ENCODE assay signal across 12 mouse cellular contexts in genomic region chr8:113865326-113866093, GRCm38 (mm10). TPM values are rescaled to one million over a fixed set of nuclear protein-coding genes. Genes with fewer than 3 reads are reported as not detected.
A peak's percentile ranks its signal among the peaks of the same experiment; 100 is the strongest.
DNase-seq lines count a peak whose midpoint lies in the region; TF ChIP-seq lines count a peak whose summit lies in the region.
"Had no signal": no experiment of that assay in that cellular context is flagged by ENCODE, and none has a peak within 500 bp of the region (broad histone marks: within the 10 kb centered on the region; RNA-seq: fewer than 3 reads in every experiment).

No protein-coding gene starts in this region.

- H3K4me3 ChIP-seq in gastrocnemius, adult 2 months: no peak overlapping the region

- no peak for TF ChIP-seq CTCF in gastrocnemius, adult 2 months (IDR thresholded peaks at IDR 0.05)

- DNase-seq in gastrocnemius, postnatal 10 days: peak; percentile 8
- DNase-seq in gastrocnemius, adult 2 months: no peak
- DNase-seq in urinary bladder, postnatal 14 days (ENCODE audit: low spot score): peak; percentile 15
- DNase-seq in urinary bladder, adult 18-20 months (ENCODE audit: low spot score in 2 of 2): no peak
- DNase-seq in kidney, adult 9 months: peak; percentile 11
- DNase-seq in right cerebral cortex, postnatal 36 days (ENCODE audit: low spot score in 2 of 2): no peak
- DNase-seq in left cerebral cortex, postnatal 10 days (ENCODE audit: extremely low spot score in 1 of 2, low spot score in 2 of 2): no peak
- no peak for DNase-seq in heart, adult 8-10 months (ENCODE audit: low spot score)
- DNase-seq: adrenal gland, postnatal 14 days; gastrocnemius, postnatal 36 days; heart, postnatal 4 days; liver, postnatal 0 days had no signal

- intact Hi-C loops in gastrocnemius, adult 2 months (cut with DNase I): no loop called here
- intact Hi-C loops in left cerebral cortex, postnatal 10 days (cut with DNase I): no loop called here

- no peak overlapping the region for H3K27ac ChIP-seq in gastrocnemius, adult 2 months

RNA-seq across cellular contexts. Expression of gene Adamts18, which starts 17.0 kb away (rescaled TPM):
- under 1 TPM; 0.47 to 0.97 TPM for total RNA-seq in gastrocnemius, postnatal 10 days (2021)
- total RNA-seq in gastrocnemius, adult 2 months (2021): under 1 TPM; 0.03 to 0.15 TPM
- total RNA-seq in left cerebral cortex, postnatal 10 days (2021): 10 to 100 TPM in 1 of 2 experiments, 1 to 10 TPM in 1; 7.7 to 10.0 TPM
- not detected for total RNA-seq in heart, adult 8-10 months (2022)

Comparison
In these comparisons a context has a peak if more than half of its experiments do, and no peak if none do; other contexts are left out.
1. DNase-seq: peak in gastrocnemius, postnatal 10 days (single experiment), urinary bladder, postnatal 14 days (single experiment) and kidney, adult 9 months (single experiment); none in gastrocnemius, adult 2 months (single experiment), urinary bladder, adult 18-20 months (0 of 2), right cerebral cortex, postnatal 36 days (0 of 2), left cerebral cortex, postnatal 10 days (0 of 2) and heart, adult 8-10 months (single experiment).
2. RNA of gene Adamts18, which starts 17.0 kb away (total RNA-seq): 7.7 to 10.0 TPM in left cerebral cortex, postnatal 10 days; 0.47 to 0.97 TPM in gastrocnemius, postnatal 10 days, 0.03 to 0.15 TPM in gastrocnemius, adult 2 months and not detected in heart, adult 8-10 months; every median in the first group is over 4 times any median in the second.